Mouse (Mus musculus) spleen, adult 2 months (tissue): ENCODE measurements around the gene Gimap7.

Experiments
- CTCF ChIP-seq: fragments of 200-500 bp; IDR thresholded peaks from 2 replicates; pipeline ENCODE4 v1.5.1; 2011; ENCODE audit warnings: mild to moderate bottlenecking, inconsistent platforms; ENCODE audit not compliant: insufficient read depth, insufficient read length, insufficient replicate concordance; ENCODE audit errors: extremely low read depth
- POLR2A ChIP-seq: fragments of 200-500 bp; IDR thresholded peaks from 2 replicates; pipeline ENCODE4 v1.6.1; 2011; ENCODE audit warnings: low read depth, low read length, inconsistent platforms

DNA sequence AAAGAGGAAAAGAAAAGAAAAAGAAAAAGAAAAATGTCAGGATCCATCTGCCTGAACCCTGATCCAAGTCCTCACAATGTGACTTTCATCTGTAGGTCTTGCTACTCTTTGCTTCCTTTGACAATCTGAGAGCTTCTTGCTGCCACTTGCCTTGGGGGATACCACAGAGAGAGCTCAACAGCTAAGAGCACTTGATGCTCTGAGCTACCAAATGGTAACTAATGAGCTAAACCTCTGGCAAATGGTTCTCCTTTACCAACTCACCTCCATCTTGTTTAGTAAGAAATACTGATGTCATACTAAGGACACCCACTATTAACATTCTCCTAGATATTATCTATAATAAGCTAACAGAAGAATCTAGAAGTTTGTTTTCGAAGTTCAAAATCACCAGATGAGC lies 15.2 kb downstream of the Gimap7 start:
- TF ChIP-seq POLR2A, result no peak
- no peak for TF ChIP-seq CTCF
